Mouse (Mus musculus) heart, postnatal 0 days (tissue): ENCODE data around the gene Ube2a.

Experiments used
- CTCF ChIP-seq: IDR thresholded peaks from 2 replicates; pipeline ENCODE4 v1.5.1; 2016; ENCODE audit warnings: antibody characterized with exemption, control low read depth, low read depth
- EP300 ChIP-seq: IDR thresholded peaks from 2 replicates; pipeline ENCODE4 v1.6.1; 2016; ENCODE audit warnings: antibody characterized with exemption, low read depth

DNA sequence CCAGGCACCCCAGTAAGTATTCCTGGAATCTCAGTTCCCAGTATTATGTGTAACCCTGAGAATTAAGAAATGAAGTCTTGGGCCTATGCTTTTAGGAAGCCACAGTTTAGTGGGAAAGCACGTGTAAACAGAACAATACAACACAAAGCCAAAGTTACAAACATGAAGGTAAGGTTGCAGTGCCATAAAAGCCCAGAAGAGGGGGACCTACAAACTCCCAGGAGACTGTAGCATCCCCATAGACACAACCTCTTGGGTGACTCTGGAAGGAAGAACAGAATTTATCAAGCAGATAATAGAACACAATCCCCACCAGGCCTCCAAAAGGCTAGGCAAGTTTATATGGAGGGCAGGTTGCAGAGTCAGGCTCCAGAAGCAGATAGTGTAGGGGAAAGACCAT lies 56.9 kb downstream of the Ube2a start:
- TF ChIP-seq CTCF (peak; percentile 36), EP300 (no peak)
